Mouse (Mus musculus): Measurements from ENCODE around the gene Vps53.

- TF ChIP-seq POLR2A (IDR thresholded peaks at IDR 0.05; ENCODE audit: insufficient read depth, low read depth, low read length) (no peak), CTCF (IDR thresholded peaks at IDR 0.05; ENCODE audit: insufficient read depth, low read depth, low read length) (no peak)
Measured at GRCm38 (mm10) chr11:76150980-76151379, 28.5 kb downstream of the Vps53 start.
